Mouse (Mus musculus) small intestine, adult 2 months (tissue): ENCODE results near the gene Adrb1. TPM values are rescaled to one million over a fixed set of nuclear protein-coding genes. Genes with fewer than 3 reads are reported as not detected.

ENCODE experiments used
- polyA plus RNA-seq: library from polyadenylated mRNA; depleted of rRNA; stranded (reverse); fragments of >200 nt; gene quantifications from 2 replicates; pipeline ENCODE4 v1.2.3, GENCODE M21; 2012; rRNA removed

The Adrb1 gene
- polyA plus RNA-seq, 1 experiment: 3.1 TPM

Other genes starting within 250 kb of the Adrb1 start
- gene Dclre1a, start 174.0 kb upstream of the Adrb1 start, polyA plus RNA-seq: 1.1 and 2.6 TPM in 2 replicates
- gene Nhlrc2, start 173.9 kb upstream of the Adrb1 start, polyA plus RNA-seq: 3.4 and 8.0 TPM in 2 replicates
- 1.0 and 3.4 TPM in 2 replicates for gene Ccdc186, start 100.0 kb downstream of the Adrb1 start, polyA plus RNA-seq
- gene Tdrd1, start 104.0 kb downstream of the Adrb1 start, polyA plus RNA-seq: 0.05 and 0.10 TPM in 2 replicates
- gene Vwa2, start 152.1 kb downstream of the Adrb1 start, polyA plus RNA-seq: 0.27 and 0.49 TPM in 2 replicates